Mouse (Mus musculus) small intestine, adult 2 months (tissue): ENCODE measurements around the gene Mgat2. TPM values are rescaled to one million over a fixed set of nuclear protein-coding genes. Genes with fewer than 3 reads are reported as not detected.
A peak's percentile ranks its signal among the peaks of the same experiment; 100 is the strongest.

ENCODE experiments used
- H3K27ac ChIP-seq: fragments of 200-500 bp; 2 replicates; pipeline ENCODE4 v1.5.1; 2012; ENCODE audit warnings: low read depth, low read length, control low read depth, inconsistent platforms; ENCODE audit not compliant: insufficient read depth
- H3K27me3 ChIP-seq: fragments of 200-500 bp; 2 replicates; pipeline ENCODE4 v1.6.1; 2012; ENCODE audit warnings: mild to moderate bottlenecking, moderate library complexity, low read length, inconsistent platforms; ENCODE audit not compliant: control insufficient read depth, insufficient read depth
- H3K36me3 ChIP-seq: fragments of 200-500 bp; 2 replicates; pipeline ENCODE4 v1.6.1; 2012; ENCODE audit warnings: mild to moderate bottlenecking, low read length, control low read depth, inconsistent platforms; ENCODE audit not compliant: control insufficient read depth, insufficient read depth
- H3K4me1 ChIP-seq: fragments of 200-500 bp; 2 replicates; pipeline ENCODE4 v1.6.1; 2012; ENCODE audit warnings: low read length, inconsistent platforms, mixed read lengths; ENCODE audit not compliant: control insufficient read depth, insufficient read depth, insufficient read length
- H3K4me3 ChIP-seq: fragments of 200-500 bp; 2 replicates; pipeline ENCODE4 v1.5.1; 2012; ENCODE audit warnings: low read depth, mild to moderate bottlenecking, control low read depth, inconsistent platforms, low read length, moderate library complexity
- CTCF ChIP-seq: fragments of 200-500 bp; IDR thresholded peaks from 2 replicates; pipeline ENCODE4 v1.5.1; 2012; ENCODE audit warnings: low read depth, mild to moderate bottlenecking, control low read depth, inconsistent platforms, low read length, moderate library complexity, mixed read lengths; ENCODE audit not compliant: insufficient replicate concordance, insufficient read length; ENCODE audit errors: extremely low read depth
- POLR2A ChIP-seq: fragments of 200-500 bp; IDR thresholded peaks from 2 replicates; pipeline ENCODE4 v1.6.1; 2012; ENCODE audit warnings: low read depth, mild to moderate bottlenecking, control low read depth, inconsistent platforms, low read length, moderate library complexity
- WGBS: fragments of 180-500 bp; shearing (Covaris S2); methylation state at CpG from one replicate; pipeline ENCODE4 v1.1.7; 2018; 5-methylcytosine and 5-hydroxymethylcytosine counted together
- polyA plus RNA-seq: library from polyadenylated mRNA; depleted of rRNA; stranded (reverse); fragments of >200 nt; gene quantifications from 2 replicates; pipeline ENCODE4 v1.2.3, GENCODE M21; 2012

Gene Mgat2
- polyA plus RNA-seq, 1 experiment, result 20.6 TPM

DNA sequence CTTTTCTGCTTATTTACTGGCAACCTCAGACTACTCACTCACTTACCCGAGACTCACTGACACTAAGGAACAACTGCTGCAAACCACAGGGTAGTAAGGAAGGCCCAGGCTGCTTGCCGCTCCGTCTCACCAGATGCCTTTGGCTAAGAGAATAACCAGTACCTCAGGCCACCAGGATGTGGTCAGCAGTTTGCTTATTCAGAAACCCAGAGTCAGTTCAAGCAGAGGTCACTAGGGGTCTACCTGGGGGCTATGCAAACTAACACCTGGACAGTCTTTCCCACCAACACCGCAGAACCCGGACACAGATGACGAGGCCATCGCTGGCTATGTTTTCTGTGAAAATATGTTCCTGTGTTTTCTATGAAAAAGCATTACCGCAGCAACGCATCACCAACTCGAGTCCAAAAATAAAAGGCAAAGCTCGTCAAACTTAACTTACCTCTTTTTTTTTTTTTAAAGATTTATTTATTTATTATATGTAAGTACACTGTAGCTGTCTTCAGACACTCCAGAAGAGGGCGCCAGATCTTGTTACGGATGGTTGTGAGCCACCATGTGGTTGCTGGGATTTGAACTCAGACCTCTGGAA, 29.3 kb downstream of the Mgat2 start:
- 88% methylated on average over 13 of the region's 13 CpGs for WGBS
- no peak; the same call in 1 of the 2 replicates for TF ChIP-seq CTCF
- no peak for TF ChIP-seq POLR2A

DNA sequence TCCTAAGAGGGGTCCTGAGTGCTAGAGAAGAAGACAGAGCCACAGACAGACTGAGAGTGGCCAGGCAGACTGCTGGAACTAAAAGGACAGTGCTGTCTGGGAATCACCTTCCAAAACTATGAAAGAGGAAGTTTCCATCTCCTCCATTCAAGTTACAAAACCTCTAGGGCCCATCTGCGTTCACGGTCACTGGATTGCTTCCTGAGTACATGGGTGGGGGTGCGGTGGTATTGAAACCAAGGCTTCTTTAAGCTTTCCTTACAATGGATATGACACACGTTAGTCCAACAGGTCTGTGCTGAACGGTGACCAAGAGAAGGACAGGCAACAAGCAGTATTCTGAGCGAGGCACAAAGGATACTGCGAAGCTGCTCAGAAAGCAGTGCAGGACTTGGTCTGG, 30.4 kb downstream of the Mgat2 start:
- Histone ChIP-seq H3K4me3 (no peak overlapping the region), H3K27ac (no peak overlapping the region), H3K27me3 (no peaks in the 10 kb centered on the region), H3K36me3 (no peaks in the 10 kb centered on the region; the same call in none of the 2 replicates), H3K4me1 (no peaks in the 10 kb centered on the region)
- 87% methylated on average over 7 of the region's 7 CpGs for WGBS
- TF ChIP-seq POLR2A (no peak), CTCF (no peak)

More for the DNA sequence above, 29.3 kb downstream of the Mgat2 start:
- Histone ChIP-seq H3K4me3 (no peak overlapping the region), H3K27me3 (no peaks in the 10 kb centered on the region), H3K27ac (no peak overlapping the region), H3K36me3 (no peaks in the 10 kb centered on the region; the same call in none of the 2 replicates), H3K4me1 (no peaks in the 10 kb centered on the region)

DNA sequence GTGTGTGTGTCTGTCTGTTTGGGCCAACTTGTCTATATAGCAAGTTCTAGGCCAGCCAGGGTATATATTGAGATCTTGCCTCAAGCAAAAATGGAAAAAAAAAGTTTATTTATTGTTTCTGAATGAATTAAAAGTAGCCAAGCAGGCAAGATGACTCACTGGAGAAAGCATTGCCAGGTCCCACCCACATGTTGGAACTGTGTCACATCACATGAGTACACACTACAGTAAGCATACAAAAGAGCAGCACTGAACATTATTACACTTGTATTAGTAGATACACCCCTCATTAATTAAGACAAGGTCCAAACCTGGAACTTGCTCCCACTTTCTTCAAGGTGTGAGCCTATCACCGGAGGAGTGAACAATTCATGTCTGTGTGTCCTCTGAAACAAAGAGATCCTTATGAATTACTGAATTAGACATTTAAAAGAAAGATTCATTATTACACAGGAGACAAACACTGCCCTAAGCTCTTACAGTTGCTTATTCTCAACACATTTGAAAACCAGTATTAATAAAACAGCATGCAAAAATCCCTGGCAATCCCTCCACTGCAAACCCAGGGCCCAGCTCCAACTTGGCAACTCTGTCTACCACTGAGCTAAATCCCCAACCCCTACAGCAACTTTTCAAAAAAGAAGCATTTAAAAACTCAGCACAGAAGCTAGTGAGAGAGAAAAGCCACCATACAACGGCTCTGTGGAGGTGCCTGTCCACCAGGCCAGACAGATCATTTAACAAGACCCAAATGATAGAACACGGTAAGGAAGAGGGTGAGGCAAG, 31.2 kb downstream of the Mgat2 start:
- TF ChIP-seq CTCF (no peak), POLR2A (no peak)
- Histone ChIP-seq H3K4me3 (no peak overlapping the region), H3K27me3 (no peaks in the 10 kb centered on the region), H3K27ac (no peak overlapping the region), H3K4me1 (no peaks in the 10 kb centered on the region), H3K36me3 (no peaks in the 10 kb centered on the region; the same call in 1 of the 2 replicates)
- WGBS, result 73% methylated on average over 3 of the region's 3 CpGs

DNA sequence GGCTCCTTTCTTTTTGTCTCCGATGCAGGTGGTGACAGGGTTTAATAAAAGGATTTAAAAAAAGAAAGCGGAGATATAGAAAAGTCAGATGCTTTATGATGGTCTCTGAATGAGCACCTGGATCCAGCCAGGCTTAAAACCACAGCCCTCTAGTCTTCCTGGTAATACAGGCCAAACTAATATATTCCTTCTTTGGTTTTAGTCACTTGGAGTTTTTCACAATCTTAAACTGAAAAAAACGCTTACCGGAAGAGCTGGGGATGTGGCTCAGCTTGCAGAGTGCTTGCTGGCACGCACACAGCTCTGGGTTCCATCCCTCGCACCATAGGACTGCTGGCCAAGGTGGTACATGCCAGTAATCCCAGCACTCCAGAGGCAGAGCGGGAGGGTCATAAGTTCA, 32.6 kb downstream of the Mgat2 start:
- Histone ChIP-seq H3K4me1 (no peaks in the 10 kb centered on the region), H3K36me3 (no peaks in the 10 kb centered on the region), H3K27ac (no peak overlapping the region), H3K27me3 (no peaks in the 10 kb centered on the region), H3K4me3 (no peak overlapping the region)
- WGBS, result 93% methylated on average over 7 of the region's 7 CpGs
- no peak for TF ChIP-seq POLR2A
- no peak for TF ChIP-seq CTCF

DNA sequence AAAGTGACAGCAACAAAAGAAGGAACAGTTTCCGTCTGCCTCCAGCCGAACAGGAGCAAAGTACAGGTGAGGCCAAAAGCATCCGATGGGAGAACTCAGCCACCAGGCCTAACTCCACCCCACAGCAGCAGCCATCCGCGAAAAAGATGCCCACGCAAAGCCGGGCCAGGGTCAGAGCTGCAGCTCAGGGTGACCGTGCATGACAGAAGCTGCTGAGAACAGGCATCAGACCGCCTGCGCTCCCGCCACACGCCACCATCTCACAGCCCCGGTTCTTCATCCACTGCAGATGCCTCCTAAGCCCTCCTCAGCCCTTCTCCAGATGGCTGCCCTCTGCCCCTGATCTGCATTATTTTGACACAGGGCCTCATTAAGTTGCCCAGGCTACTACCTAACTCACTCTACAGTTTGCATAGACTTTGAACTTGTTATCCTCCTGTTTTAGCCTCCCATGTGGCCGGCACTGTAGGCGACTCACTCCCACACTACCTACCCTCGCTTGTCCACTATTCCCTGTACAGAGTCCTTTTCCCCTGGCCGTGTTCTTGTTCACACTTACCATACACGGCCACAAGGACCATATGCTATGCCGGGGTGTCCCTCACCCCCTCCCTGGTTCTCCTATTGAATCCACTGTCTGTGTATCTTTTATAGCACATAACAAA, 36.8 kb downstream of the Mgat2 start:
- Histone ChIP-seq H3K4me3 (no peak overlapping the region), H3K27ac (no peak overlapping the region), H3K4me1 (no peaks in the 10 kb centered on the region), H3K36me3 (no peaks in the 10 kb centered on the region), H3K27me3 (no peaks in the 10 kb centered on the region)
- 86% methylated on average over 19 of the region's 19 CpGs for WGBS
- no peak for TF ChIP-seq CTCF
- TF ChIP-seq POLR2A, result no peak

DNA sequence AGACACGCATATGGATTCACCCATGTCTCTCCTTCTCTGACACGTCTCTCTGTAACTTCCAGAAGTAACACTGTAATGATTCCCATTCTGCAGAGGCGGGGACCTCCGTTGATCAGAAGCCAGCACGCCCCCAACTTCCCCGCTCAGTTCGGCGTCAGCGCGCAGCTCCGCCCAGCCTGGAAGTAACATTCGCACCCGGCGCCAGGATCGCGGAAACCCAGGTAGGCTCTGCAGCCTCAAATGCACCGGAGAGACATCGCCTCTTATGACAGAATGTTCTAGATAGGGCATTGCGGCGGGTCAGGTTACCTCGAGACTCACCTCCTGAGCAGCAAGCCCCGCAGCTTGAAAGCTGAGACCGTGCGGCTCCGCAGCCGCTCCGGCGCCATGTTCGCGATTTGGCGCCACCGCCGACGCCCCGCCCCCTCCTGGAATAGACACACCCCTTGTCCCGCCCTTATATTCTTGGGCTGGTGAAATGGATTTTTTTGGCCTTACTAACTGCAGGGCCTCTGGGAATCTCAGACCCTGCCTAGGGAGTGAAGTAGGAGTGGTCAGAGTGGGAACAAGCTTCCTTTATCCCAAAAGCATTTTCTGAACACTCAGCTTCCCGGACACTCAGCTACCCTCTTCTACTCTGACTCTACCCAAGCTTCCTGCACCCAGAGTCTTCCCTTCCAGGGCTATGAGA, 44.0 kb downstream of the Mgat2 start, which contains the start of gene Pole2:
Gene Pole2, minus strand, starts transcription at position 420 of the 691 bp plus-strand sequence.
- Histone ChIP-seq H3K4me3 (peak within 1 kb of the TSS; percentile 93), H3K36me3 (no peaks in the 10 kb centered on the region), H3K27me3 (no peaks in the 10 kb centered on the region), H3K27ac (no peak within 1 kb of the TSS), H3K4me1 (no peaks in the 10 kb centered on the region)
- under 1% methylated on average over 37 of the region's 37 CpGs for WGBS
- TF ChIP-seq POLR2A (no peak), CTCF (no peak)

DNA sequence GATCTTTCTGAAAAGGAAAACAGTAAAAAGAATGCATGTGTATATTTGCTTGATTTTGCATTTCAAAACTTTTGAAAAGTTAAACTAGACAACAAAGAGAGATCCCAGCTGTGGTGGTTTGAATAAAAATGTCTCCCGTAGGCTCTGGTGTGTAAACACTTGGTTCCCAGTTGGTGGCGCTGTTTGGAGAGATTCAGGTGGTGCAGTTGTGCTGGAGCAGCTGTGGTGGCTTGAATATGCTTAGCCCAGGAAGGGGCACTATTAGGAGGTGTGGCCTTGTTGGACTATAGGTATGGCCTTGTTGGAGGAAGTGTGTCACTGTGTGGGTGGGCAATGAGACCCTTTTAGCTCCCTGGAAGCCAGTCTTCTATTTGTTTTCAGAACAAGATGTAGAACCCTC, 45.3 kb downstream of the Mgat2 start:
- Histone ChIP-seq H3K36me3 (no peaks in the 10 kb centered on the region), H3K27me3 (no peaks in the 10 kb centered on the region), H3K4me3 (no peak overlapping the region), H3K4me1 (no peaks in the 10 kb centered on the region), H3K27ac (no peak overlapping the region)
- WGBS, result 70% methylated on average over 2 of the region's 2 CpGs
- no peak for TF ChIP-seq POLR2A
- TF ChIP-seq CTCF, result peak; percentile 11; the same call in 1 of the 2 replicates
